Mouse (Mus musculus): Measurements from ENCODE around the gene Txndc15.

DNA sequence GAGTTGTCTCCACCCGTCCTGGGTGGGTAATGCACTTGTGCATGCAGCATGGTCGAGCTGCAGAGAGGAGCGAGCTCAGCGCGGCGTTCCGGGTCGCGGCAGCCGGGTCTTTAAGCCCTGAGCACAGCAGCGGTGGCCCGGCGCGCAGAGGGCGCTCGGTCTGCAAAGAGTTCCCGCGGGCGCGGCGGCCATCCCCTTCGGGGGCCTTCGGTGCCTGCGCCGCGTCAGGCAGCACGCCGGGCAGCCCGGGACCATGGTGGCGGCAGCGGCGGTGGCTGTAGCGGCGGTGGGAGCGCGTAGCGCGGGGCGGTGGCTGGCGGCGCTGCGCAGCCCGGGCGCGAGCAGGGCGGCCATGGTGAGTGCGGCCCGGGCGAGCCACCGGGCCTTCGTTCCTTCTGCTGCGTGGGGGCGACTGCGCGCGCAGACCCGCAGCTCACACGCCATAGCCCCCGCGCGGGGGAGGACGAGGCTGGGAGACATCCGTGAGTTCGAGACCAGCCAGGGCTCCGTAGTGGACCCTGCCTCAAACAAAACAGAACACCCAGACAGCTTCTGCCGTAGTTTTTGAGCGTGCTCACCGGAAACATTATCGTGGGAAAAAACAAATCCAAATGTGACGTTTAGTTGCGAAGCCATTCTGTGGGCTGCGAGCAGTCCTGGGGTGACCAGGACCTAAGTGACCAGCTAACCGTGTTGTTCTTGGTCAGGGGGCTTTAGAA is 12.8 kb downstream of the Txndc15 start, which contains the start of gene Pcbd2:
- no peak for TF ChIP-seq EP300 (optimal IDR thresholded peaks at IDR 0.05)
- peak; percentile 39; the same call in 1 of the 2 replicates for TF ChIP-seq CTCF (IDR thresholded peaks at IDR 0.05; ENCODE audit: low read depth)
